Mouse (Mus musculus) lung, postnatal 4 days (tissue): ENCODE data around the gene Map3k7.
A peak's percentile ranks its signal among the peaks of the same experiment; 100 is the strongest.
"Not testable (repeated sequence)": the region's sequence is repeated elsewhere in the genome, so short reads cannot be mapped to it uniquely, and the experiment has no call there.

Experiments
- DNase-seq, 2 experiments: peaks; one replicate each; pipeline ENCODE4 v3.0.0; 2021

Gene Map3k7

GRCm38 (mm10) chr4:31993386-31993785 lies 29.5 kb downstream of the Map3k7 start:
- no peak for DNase-seq

- DNase-seq: no peak
These were observed 30.0 kb downstream of the Map3k7 start for GRCm38 (mm10) chr4:31993865-31994264.

GRCm38 (mm10) chr4:32001498-32001897 lies 37.6 kb downstream of the Map3k7 start:
- DNase-seq: no peak

GRCm38 (mm10) chr4:32004773-32005591 lies 41.1 kb downstream of the Map3k7 start:
- DNase-seq: no peak

GRCm38 (mm10) chr4:32007174-32007573 lies 43.3 kb downstream of the Map3k7 start:
- no peak for DNase-seq

GRCm38 (mm10) chr4:32008095-32008494 lies 44.2 kb downstream of the Map3k7 start:
- no peak for DNase-seq

GRCm38 (mm10) chr4:32010808-32011207 lies 46.9 kb downstream of the Map3k7 start:
- DNase-seq: no peak

- DNase-seq: no peak
These were observed 47.5 kb downstream of the Map3k7 start for GRCm38 (mm10) chr4:32011218-32011973.

- DNase-seq: no peak
These were observed 57.2 kb downstream of the Map3k7 start for GRCm38 (mm10) chr4:32021131-32021530.

- no peak for DNase-seq
These were observed 58.4 kb downstream of the Map3k7 start for GRCm38 (mm10) chr4:32022321-32022720.

GRCm38 (mm10) chr4:32024170-32024569 lies 60.3 kb downstream of the Map3k7 start:
- not testable (repeated sequence) for DNase-seq

- DNase-seq: no peak
These were observed 61.2 kb downstream of the Map3k7 start for GRCm38 (mm10) chr4:32025105-32025504.

GRCm38 (mm10) chr4:32027094-32027493 lies 63.2 kb downstream of the Map3k7 start:
- DNase-seq: no peak

GRCm38 (mm10) chr4:32037267-32037666 lies 73.4 kb downstream of the Map3k7 start:
- DNase-seq: no peak

- peak in 1 of 2 experiments; percentile 42 for DNase-seq
These were observed 78.0 kb downstream of the Map3k7 start for GRCm38 (mm10) chr4:32041741-32042452.

- DNase-seq: no peak
These were observed 81.3 kb downstream of the Map3k7 start for GRCm38 (mm10) chr4:32045234-32045633.

- no peak for DNase-seq
These were observed 85.9 kb downstream of the Map3k7 start for GRCm38 (mm10) chr4:32049824-32050223.

- no peak for DNase-seq
These were observed 89.3 kb downstream of the Map3k7 start for GRCm38 (mm10) chr4:32053171-32053570.

- DNase-seq: peak; percentile 74 to 87
These were observed 91.5 kb downstream of the Map3k7 start for GRCm38 (mm10) chr4:32055151-32056052.

- no peak for DNase-seq
These were observed 92.5 kb downstream of the Map3k7 start for GRCm38 (mm10) chr4:32056441-32056840.

- peak in 1 of 2 experiments; percentile 33 for DNase-seq
These were observed 93.2 kb downstream of the Map3k7 start for GRCm38 (mm10) chr4:32057102-32057501.

- no peak for DNase-seq
These were observed 96.8 kb downstream of the Map3k7 start for GRCm38 (mm10) chr4:32060686-32061085.
